Mouse (Mus musculus) kidney, embryonic 14.5 days (tissue): Measurements from ENCODE around the gene Cdc42ep4. TPM values are rescaled to one million over a fixed set of nuclear protein-coding genes. Genes with fewer than 3 reads are reported as not detected.

Experiments
- ATAC-seq: fragments of 200-750 bp; cut with Nextera tagmentation; 2 replicates; pipeline ENCODE4 v1.8.0; 2017; ENCODE audit warnings: moderate number of reproducible peaks, mild to moderate bottlenecking, moderate TSS enrichment, moderate library complexity; ENCODE audit not compliant: low FRiP score, low TSS enrichment
- H3K27ac ChIP-seq: fragments of 300-500 bp; sonication (generic); 2 replicates; pipeline ENCODE4 v1.5.1; 2014; ENCODE audit warnings: low read depth, mild to moderate bottlenecking, low read length, moderate library complexity, mixed read lengths
- H3K27me3 ChIP-seq: fragments of 300-500 bp; sonication (generic); 2 replicates; pipeline ENCODE4 v1.6.1; 2014; ENCODE audit warnings: mild to moderate bottlenecking, low read length; ENCODE audit not compliant: control insufficient read depth, insufficient read depth
- H3K36me3 ChIP-seq: fragments of 300-500 bp; sonication (generic); 2 replicates; pipeline ENCODE4 v1.6.1; 2014; ENCODE audit warnings: low read length, mixed read lengths; ENCODE audit not compliant: control insufficient read depth, insufficient read depth
- H3K4me1 ChIP-seq: fragments of 300-500 bp; sonication (generic); 2 replicates; pipeline ENCODE4 v1.6.1; 2014; ENCODE audit warnings: low read length, mixed read lengths; ENCODE audit not compliant: control insufficient read depth, insufficient read depth
- H3K4me2 ChIP-seq: fragments of 300-500 bp; sonication (generic); replicated peaks from 2 replicates; pipeline ENCODE4 v1.6.1; 2014; ENCODE audit warnings: low read depth, mild to moderate bottlenecking, low read length
- H3K4me3 ChIP-seq: fragments of 300-500 bp; sonication (generic); 2 replicates; pipeline ENCODE4 v1.5.1; 2014; ENCODE audit warnings: mild to moderate bottlenecking, low read length
- H3K9ac ChIP-seq: fragments of 300-500 bp; sonication (generic); 2 replicates; pipeline ENCODE4 v1.6.1; 2014; ENCODE audit warnings: low read depth, mild to moderate bottlenecking, low read length, moderate library complexity
- H3K9me3 ChIP-seq: fragments of 300-500 bp; sonication (generic); 2 replicates; pipeline ENCODE4 v1.6.1; 2016; ENCODE audit warnings: low read length; ENCODE audit not compliant: control insufficient read depth
- WGBS: fragments of 180-500 bp; shearing (Covaris S2); extraction: QIAGEN DNeasy Blood & Tissue Kit; methylation state at CpG from one replicate; pipeline ENCODE4 v1.1.7; 2014; 5-methylcytosine and 5-hydroxymethylcytosine counted together
- polyA plus RNA-seq: library from polyadenylated mRNA; unstranded; fragments of >200 nt; fragmentation: Nextera tagmentation; extraction: Ambion mirVana; gene quantifications from 2 replicates; pipeline ENCODE4 v1.2.1, GENCODE M21; 2014

The Cdc42ep4 gene
- polyA plus RNA-seq, 1 experiment from 2014 or later = 45.4 TPM

- no peak overlapping the region for H3K27ac ChIP-seq
- no peak overlapping the region for H3K9ac ChIP-seq
- 94% methylated on average over 14 of the region's 14 CpGs for WGBS
- peaks cover 5% of the 10 kb centered on the region; the same call in 1 of the 2 replicates for H3K4me1 ChIP-seq
- no peaks in the 10 kb centered on the region for H3K36me3 ChIP-seq
- no peak for ATAC-seq
- H3K4me3 ChIP-seq = no peak overlapping the region
- no peak overlapping the region for H3K4me2 ChIP-seq
- H3K9me3 ChIP-seq = no peaks in the 10 kb centered on the region
- H3K27me3 ChIP-seq = no peaks in the 10 kb centered on the region
Measured at GRCm38 (mm10) chr11:113755878-113756277, 4.2 kb upstream of the Cdc42ep4 start.

DNA sequence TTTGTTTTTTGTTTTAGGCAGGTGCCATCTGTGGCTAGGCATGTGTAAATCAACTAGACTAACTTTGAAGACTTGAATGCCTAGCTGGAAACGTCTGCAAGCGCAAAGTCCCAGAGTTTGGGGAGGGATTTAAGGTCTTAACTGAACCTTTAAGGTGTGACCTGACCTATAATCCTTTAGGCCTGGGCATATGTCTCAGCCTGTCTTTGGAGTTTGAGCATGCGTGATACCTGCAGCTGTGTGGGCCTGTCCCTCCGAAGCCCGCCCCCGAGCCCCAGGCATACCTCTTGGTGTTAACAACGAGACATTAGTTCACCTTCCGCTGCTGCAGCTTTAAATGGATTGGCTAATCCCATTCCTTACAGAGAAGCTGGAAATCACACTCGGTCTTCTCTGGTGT lies 3.2 kb upstream of the Cdc42ep4 start:
- Histone ChIP-seq H3K4me2 (no peak overlapping the region), H3K36me3 (no peaks in the 10 kb centered on the region), H3K4me3 (no peak overlapping the region), H3K27me3 (no peaks in the 10 kb centered on the region), H3K9me3 (no peaks in the 10 kb centered on the region), H3K4me1 (peaks cover 10% of the 10 kb centered on the region; the same call in 1 of the 2 replicates), H3K9ac (no peak overlapping the region), H3K27ac (no peak overlapping the region)
- 53% methylated on average over 9 of the region's 9 CpGs for WGBS
- ATAC-seq = no peak

GRCm38 (mm10) chr11:113752685-113753430 lies 1.2 kb upstream of the Cdc42ep4 start:
- Histone ChIP-seq H3K4me3 (no peak overlapping the region), H3K9me3 (no peaks in the 10 kb centered on the region), H3K36me3 (peaks cover 8% of the 10 kb centered on the region), H3K9ac (no peak overlapping the region), H3K4me2 (no peak overlapping the region), H3K27ac (no peak overlapping the region), H3K4me1 (peaks cover 29% of the 10 kb centered on the region), H3K27me3 (no peaks in the 10 kb centered on the region)
- WGBS = 93% methylated on average over 10 of the region's 10 CpGs
- ATAC-seq = no peak

DNA sequence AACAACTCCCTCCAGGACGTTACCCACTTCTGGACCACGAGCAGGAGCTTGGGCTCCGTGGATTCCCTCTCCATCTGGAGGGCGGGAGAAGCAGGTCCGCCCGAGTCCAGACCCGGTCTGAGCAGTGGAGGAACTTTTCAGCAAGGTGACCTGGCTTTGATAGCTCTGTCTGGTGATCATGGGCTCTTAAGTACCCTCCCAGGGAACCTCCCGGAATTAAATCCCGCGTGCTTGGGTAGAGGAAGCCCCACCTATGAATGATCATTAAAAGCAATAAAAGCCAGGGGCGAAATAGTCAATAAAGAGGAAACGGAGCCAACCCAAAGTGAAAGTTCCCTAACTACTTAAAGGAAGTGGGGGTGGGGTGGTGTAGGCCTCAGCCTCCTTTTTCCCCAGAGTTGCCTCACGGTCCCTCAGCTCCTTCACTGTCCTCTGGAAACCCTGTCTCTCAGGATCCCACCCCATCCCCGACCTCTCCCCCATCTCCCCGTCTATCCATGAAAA lies 529 bp upstream of the Cdc42ep4 start:
- peak overlapping the region; percentile 96 for H3K27ac ChIP-seq
- peak overlapping the region; percentile 54 for H3K9ac ChIP-seq
- H3K4me3 ChIP-seq = peak overlapping the region; percentile 88
- H3K27me3 ChIP-seq = no peaks in the 10 kb centered on the region
- H3K9me3 ChIP-seq = no peaks in the 10 kb centered on the region
- WGBS = 16% methylated on average over 15 of the region's 15 CpGs
- peaks cover 36% of the 10 kb centered on the region for H3K4me1 ChIP-seq
- peak overlapping the region; percentile 77 for H3K4me2 ChIP-seq
- H3K36me3 ChIP-seq = peaks cover 9% of the 10 kb centered on the region
- no peak for ATAC-seq

GRCm38 (mm10) chr11:113750571-113751483 lies 854 bp downstream of the Cdc42ep4 start:
- peak; percentile 46 for ATAC-seq
- peak overlapping the region; percentile 77 for H3K4me2 ChIP-seq
- no peaks in the 10 kb centered on the region for H3K27me3 ChIP-seq
- H3K9me3 ChIP-seq = no peaks in the 10 kb centered on the region
- H3K9ac ChIP-seq = peak overlapping the region; percentile 90
- peak overlapping the region; percentile 96 for H3K27ac ChIP-seq
- H3K4me3 ChIP-seq = peak overlapping the region; percentile 88
- peaks cover 9% of the 10 kb centered on the region for H3K36me3 ChIP-seq
- peaks cover 39% of the 10 kb centered on the region for H3K4me1 ChIP-seq
- WGBS = under 1% methylated on average over 67 of the region's 67 CpGs

DNA sequence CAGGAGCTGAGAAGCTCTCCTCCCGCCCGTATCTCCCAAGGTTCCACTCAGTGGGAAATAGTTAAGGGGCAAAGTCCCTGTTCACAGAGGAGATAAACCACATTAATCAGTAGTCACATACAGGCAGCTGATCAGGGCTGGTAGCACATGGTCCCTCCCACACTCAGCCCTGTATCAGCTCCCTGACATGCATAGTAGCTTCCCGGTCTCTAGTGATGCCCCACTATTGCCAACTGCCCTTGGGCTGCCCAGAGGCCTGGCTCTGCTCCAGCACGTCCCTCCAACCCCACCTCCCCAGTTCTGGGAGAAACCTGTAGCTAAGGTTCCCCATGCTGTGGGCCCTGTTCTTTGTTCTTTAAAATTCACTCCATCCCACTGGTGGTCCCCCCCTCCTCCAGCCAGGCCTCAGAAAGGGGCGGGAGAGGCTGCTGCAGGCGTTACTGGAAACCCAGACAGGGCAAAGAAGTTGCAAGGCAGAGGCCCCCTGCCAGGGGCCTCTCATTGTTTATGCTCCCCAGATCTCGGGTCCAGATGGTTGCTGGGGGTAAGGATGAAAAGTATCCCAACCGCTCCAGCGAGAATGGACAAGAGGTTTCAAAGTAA lies 1.8 kb downstream of the Cdc42ep4 start:
- Histone ChIP-seq H3K4me1 (peaks cover 39% of the 10 kb centered on the region), H3K4me2 (peak overlapping the region; percentile 77)

DNA sequence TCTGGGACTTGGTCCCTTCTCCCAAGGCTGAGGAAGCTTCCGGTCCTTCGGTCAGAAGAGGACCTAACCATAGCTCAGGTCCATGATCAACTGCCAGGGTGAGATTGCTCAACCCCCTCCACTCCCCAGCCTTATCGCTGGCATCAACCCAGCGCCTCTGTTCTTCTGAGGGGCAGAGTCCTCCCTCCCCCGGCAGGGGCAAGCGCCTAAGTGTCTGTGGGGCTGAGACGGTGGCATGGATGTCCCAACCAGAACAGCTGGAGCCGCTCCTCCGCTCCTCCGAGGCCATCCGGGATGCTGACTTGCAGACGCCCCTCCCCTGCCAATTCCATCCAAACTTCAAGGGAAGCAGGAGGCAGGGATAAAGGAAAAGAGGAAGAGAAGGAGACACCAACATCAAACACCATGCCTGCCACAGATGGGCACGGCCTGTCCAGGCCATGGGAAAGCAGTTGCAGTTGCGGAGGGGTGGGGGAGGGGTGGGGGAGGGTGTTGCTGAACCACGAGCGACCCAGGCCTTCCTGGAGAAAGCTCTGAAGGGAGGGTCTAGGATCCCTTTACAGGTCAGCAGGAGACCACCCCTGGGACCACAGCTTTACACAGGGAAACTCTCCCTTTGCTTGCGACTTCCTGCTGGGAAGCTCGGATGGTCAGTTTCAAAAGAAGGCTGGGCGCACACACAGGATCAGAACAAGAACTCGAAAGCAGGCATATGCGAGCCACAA lies 2.7 kb downstream of the Cdc42ep4 start:
- H3K9me3 ChIP-seq = no peaks in the 10 kb centered on the region
- 0 out of 2 replicates have a peak, but pooled peaks have one; percentile 1 for ATAC-seq
- 6% methylated on average over 21 of the region's 21 CpGs for WGBS
- H3K4me2 ChIP-seq = peak overlapping the region; percentile 77
- H3K9ac ChIP-seq = peak overlapping the region; percentile 90; the same call in 1 of the 2 replicates
- peak overlapping the region; percentile 88 for H3K4me3 ChIP-seq
- H3K27me3 ChIP-seq = no peaks in the 10 kb centered on the region
- H3K27ac ChIP-seq = peak overlapping the region; percentile 96
- peaks cover 39% of the 10 kb centered on the region for H3K4me1 ChIP-seq
- H3K36me3 ChIP-seq = peaks cover 17% of the 10 kb centered on the region

More for the DNA sequence above, 1.8 kb downstream of the Cdc42ep4 start:
- 3% methylated on average over 9 of the region's 9 CpGs for WGBS
- no peak for ATAC-seq
- H3K36me3 ChIP-seq = peaks cover 13% of the 10 kb centered on the region
- peak overlapping the region; percentile 90 for H3K9ac ChIP-seq
- H3K4me3 ChIP-seq = peak overlapping the region; percentile 88
- peak overlapping the region; percentile 96 for H3K27ac ChIP-seq
- no peaks in the 10 kb centered on the region for H3K27me3 ChIP-seq
- H3K9me3 ChIP-seq = no peaks in the 10 kb centered on the region

DNA sequence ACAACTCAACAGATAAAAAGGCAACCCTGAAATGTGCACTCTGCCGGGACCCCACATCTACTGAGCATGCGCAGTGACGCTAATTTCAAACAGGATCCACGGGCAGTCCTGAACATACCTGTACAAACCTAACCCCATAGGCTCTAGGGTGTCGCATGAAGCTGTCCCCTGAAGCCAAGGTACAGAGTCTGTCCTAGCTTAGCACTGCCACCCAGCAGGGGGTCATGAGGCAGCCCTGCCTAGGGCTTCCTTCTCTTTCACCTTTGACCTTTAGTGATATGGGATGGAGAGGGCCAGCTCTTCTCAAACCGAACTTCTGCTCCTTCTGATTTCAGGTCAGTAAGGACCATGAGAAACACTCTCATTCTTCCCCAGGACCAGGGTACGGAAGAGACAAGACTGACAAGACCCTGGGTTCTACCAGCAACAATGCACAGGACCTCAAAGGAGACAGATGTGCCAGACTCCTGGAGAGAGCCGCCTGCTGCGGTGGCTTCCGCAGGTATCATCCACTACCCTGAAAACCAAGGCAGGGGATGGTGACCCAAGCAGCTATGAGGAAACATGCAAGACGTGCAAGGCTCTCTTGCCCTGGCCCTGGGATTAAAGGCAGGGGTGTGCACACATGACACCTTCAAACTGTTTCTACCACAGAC lies 3.8 kb downstream of the Cdc42ep4 start:
- WGBS = 79% methylated on average over 11 of the region's 11 CpGs
- Histone ChIP-seq H3K4me2 (peak overlapping the region; percentile 77), H3K9me3 (peaks cover 4% of the 10 kb centered on the region; the same call in 1 of the 2 replicates), H3K4me1 (peaks cover 39% of the 10 kb centered on the region), H3K9ac (peak overlapping the region; percentile 90; the same call in 1 of the 2 replicates), H3K36me3 (peaks cover 25% of the 10 kb centered on the region), H3K4me3 (peak overlapping the region; percentile 88; the same call in 1 of the 2 replicates), H3K27ac (no peak overlapping the region), H3K27me3 (no peaks in the 10 kb centered on the region)
- no peak for ATAC-seq
